Mouse (Mus musculus): ENCODE measurements around the gene Eln. TPM values are rescaled to one million over a fixed set of nuclear protein-coding genes. Genes with fewer than 3 reads are reported as not detected.

Eln gene
- total RNA-seq (2021) = 10 to 100 TPM; 11.6 to 17.0 TPM

GRCm38 (mm10) chr5:134746890-134747511 lies at the start of gene Eln:
TSS of gene Eln (minus strand) at chr5:134747323.
- peak in 1 of 2 experiments; percentile 21 for DNase-seq (ENCODE audit: low spot score in 2 of 2)
- intact Hi-C loops (cut with DNase I) = loop anchor here (5.0 kb wide), 1 partner anchor 155 kb away; no protein-coding TSS in a partner anchor

GRCm38 (mm10) chr5:134790080-134790995 lies 43.2 kb upstream of the Eln start:
- intact Hi-C loops (cut with DNase I) = no loop called here
- DNase-seq (ENCODE audit: low spot score in 2 of 2) = no peak

DNA sequence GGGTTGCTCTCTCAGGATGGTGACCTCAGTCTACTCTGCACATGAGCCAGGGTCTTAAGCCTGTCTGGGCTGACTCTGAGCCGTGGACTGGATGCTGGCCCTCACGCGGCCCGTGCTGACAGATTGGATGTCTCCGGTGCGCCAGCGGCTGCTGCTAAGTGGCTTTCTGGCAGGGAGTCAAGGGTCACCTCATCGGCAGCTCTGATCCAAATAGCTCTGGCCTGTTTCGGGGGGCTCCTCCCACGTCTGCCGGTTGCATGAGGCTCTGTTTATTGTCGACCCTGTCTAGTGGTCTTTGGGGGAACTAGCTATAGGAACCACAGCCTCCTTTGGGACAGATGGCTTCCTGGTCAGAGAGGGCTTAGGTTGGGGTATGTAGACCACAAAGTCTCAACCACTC lies 41.1 kb upstream of the Eln start:
- DNase-seq (ENCODE audit: low spot score in 2 of 2) = no peak
- intact Hi-C loops (cut with DNase I) = no loop called here

- no peak for DNase-seq (ENCODE audit: low spot score in 2 of 2)
- intact Hi-C loops (cut with DNase I) = no loop called here
Measured at GRCm38 (mm10) chr5:134785691-134786371, 38.7 kb upstream of the Eln start.

DNA sequence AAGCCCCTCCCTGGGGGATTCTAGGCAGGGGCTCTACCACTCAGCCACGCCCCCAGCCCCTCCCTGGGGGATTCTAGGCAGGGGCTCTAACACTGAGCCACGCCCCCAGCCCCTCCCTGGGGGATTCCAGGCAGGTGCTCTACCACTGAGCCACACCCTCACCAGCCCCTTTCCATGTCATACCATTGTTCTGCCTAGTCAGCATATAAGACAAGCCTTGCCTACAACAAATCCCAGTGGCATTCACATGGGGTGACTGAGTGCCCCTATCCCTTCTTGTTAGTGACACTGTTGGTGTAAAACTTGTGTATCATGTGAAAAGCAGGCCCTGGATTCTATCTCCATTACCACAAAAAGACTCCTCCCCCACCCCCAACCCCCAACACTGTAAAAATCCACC lies 36.7 kb upstream of the Eln start:
- intact Hi-C loops (cut with DNase I) = no loop called here
- no peak for DNase-seq (ENCODE audit: low spot score in 2 of 2)

DNA sequence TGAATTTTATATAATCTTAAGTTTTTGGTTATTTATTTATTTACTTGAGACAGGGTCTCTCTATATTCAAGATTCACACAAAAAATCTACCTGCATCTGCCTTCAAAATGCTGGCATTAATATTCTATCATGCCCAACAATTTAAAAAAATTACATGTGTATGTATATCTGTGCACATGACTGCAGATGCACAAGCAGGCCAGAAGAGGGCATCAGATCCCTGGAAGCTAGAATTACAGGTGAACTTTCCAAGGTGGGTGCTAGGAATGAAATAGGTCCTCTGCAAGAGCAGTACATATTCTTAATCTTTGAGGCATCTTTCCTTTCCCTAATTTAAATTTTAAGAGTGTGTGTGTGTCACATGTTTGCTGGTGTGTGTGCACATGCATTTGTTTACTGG lies 33.8 kb upstream of the Eln start:
- no peak for DNase-seq (ENCODE audit: low spot score in 2 of 2)
- intact Hi-C loops (cut with DNase I) = no loop called here

DNA sequence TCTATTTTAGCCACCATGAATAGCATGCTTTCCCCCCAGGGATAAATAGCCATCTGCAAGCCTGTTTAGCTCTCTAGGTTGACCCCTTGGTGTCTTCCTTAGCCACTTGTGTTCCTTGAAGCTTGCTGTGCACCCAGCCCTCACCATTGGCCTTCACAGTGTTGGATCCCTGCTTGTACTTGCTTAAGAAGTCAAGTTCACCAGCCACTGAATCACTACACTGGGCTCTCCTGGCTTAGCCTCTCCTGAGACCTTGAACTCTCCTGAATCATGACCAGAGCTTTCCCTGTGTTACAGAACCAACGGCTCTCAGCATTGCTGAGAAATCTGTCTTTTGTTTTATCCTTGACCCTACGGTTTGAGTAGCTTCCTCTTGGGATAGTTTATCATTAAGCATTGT lies 33.0 kb upstream of the Eln start:
- DNase-seq (ENCODE audit: low spot score in 2 of 2) = no peak
- intact Hi-C loops (cut with DNase I) = no loop called here

DNA sequence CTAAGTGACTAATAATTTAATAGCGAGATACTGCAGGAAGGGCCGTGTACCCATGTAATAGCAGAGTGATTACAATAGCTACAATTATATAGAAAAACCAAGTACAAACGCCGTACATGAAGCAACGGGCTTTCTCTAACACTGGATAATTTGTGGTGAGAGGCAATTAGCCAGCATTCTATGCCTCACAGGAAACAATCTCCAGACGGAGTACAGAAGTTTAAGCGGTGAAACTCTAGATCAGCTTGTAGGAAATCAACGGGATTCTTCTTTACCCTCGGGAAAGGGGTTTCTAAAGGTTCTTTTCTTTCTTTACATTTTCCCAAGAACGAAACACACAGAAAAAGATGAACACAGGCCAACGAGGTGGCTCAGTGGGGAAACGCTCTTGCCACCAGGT lies 29.4 kb upstream of the Eln start:
- no peak for DNase-seq (ENCODE audit: low spot score in 2 of 2)
- intact Hi-C loops (cut with DNase I) = no loop called here

- DNase-seq (ENCODE audit: low spot score in 2 of 2) = no peak
- intact Hi-C loops (cut with DNase I) = no loop called here
Measured at GRCm38 (mm10) chr5:134772522-134772921, 25.4 kb upstream of the Eln start.

DNA sequence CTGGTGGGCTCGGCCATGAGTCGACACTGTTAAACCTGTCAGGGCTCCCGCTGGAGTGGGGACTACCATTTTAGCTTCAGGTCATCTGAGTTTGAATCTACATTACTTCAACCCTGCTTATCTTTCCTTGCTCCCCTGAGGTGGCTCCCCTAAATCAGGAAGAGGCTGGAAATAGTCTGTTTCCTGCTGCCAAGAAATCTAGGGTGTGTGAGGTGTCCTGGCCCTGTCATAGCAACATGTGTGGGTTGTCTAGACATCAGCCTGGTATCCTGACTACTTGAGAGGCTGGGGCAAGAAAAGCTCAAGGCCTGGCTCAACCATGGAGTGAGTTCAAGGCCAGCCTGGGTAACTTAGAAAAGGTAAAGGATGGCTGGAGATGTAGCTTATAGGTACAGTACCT lies 24.6 kb upstream of the Eln start:
- no peak for DNase-seq (ENCODE audit: low spot score in 2 of 2)
- intact Hi-C loops (cut with DNase I) = no loop called here

- no peak for DNase-seq (ENCODE audit: low spot score in 2 of 2)
- intact Hi-C loops (cut with DNase I) = no loop called here
Measured at GRCm38 (mm10) chr5:134769181-134769580, 22.1 kb upstream of the Eln start.

- intact Hi-C loops (cut with DNase I) = no loop called here
- DNase-seq (ENCODE audit: low spot score in 2 of 2) = no peak
Measured at GRCm38 (mm10) chr5:134765441-134765840, 18.3 kb upstream of the Eln start.

GRCm38 (mm10) chr5:134763326-134763725 lies 16.2 kb upstream of the Eln start:
- intact Hi-C loops (cut with DNase I) = no loop called here
- no peak for DNase-seq (ENCODE audit: low spot score in 2 of 2)

DNA sequence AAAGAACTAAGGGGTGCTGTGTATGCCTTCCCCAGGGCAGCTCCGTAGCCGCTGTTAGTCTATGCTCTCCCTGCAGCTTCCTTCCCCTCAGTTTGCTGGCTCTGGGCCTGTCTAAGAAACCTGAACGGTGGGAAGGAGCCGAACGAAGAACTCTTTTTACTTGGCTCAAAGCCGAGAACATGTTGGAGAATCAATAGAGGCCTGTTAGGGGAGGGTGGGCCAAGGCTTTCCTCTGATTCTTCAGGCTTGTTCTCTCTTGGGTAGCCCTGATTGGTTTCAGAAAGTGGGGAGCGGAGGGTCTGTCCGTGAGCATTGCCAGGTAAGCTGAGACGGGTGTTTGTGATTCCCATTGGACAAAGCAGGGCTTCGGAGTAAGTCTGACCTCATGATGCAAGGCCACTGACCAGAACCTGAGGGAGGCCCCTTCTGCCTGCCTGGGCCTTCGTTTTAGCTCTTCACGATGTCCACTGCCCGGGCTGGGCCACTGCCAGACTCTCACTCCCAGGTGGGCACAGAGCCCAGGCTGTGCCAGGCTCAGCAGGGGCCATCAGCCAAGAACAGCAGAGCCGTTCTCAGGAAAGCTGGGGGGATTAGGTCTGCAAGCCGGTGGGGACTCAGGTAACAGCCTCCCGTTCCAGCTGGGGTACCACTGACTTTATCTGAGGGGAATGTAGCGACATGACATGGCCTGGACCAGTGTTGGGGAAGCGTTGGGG lies 14.4 kb upstream of the Eln start:
- no peak for DNase-seq (ENCODE audit: low spot score in 2 of 2)
- intact Hi-C loops (cut with DNase I) = no loop called here

DNA sequence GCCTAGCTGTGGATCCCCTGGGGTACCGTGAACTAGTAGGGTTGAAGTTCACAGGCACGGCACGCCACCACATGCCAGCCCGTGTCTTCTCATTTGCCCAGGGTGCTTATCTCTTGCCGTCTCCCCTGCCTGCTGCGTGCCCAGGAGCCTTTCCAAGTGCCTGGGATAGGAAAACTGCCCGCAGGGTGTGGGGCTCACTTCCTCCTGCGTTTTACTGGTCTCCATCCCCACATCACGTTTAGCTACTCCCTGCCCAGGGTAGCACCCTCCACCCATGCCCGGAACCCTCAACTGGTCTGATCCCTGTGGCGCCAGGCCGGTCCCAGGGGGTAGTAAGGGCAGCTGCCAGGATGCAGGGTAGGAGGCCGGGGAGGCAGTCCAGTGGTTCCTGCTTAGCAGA lies 8.9 kb upstream of the Eln start:
- DNase-seq (ENCODE audit: low spot score in 2 of 2) = no peak
- intact Hi-C loops (cut with DNase I) = no loop called here

DNA sequence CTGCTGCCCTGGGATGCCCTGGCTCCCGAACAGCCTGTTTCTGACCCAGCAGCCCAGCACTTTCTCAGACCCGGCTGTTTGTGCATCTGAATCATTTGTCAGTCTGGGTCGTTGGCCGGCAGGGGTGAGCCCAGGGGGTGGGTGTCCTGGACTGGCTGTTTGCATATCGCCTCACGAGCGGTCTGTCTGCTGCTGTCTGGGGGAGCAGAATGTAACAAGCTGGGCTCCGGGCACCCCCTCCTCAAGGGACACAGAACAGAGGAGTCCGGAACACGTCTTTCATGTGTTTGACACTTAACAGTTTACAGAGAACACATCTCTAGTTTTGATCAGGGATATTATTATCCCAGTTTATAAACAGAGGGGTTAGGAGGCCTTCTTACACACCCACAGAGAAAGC lies 7.0 kb upstream of the Eln start:
- intact Hi-C loops (cut with DNase I) = no loop called here
- no peak for DNase-seq (ENCODE audit: low spot score in 2 of 2)

DNA sequence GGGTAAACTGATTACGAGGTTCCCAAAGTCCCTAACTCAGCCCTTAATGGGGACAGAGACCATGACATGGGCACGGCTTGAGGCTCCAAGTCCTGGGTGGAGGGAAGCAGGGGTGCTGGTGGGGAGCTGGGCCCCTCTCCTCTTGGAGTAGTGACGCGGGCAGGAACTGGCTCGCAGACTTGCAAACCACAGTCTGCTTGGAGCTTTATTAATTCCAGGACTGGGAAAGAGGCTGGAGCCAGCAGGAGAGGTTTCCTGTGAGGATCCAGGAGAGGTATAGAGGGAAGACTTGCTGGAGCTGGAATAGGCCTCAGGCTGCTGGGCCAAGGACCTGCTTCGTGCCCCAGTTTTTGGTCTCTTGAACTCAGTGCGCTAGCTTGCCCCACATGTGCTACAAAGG lies 3.3 kb upstream of the Eln start:
- no peak for DNase-seq (ENCODE audit: low spot score in 2 of 2)
- intact Hi-C loops (cut with DNase I) = no loop called here

GRCm38 (mm10) chr5:134747947-134748618 lies 960 bp upstream of the Eln start:
- DNase-seq (ENCODE audit: low spot score in 2 of 2) = peak; percentile 33 to 60
- intact Hi-C loops (cut with DNase I) = loop anchor here (5.0 kb wide), 1 partner anchor 154 kb away; no protein-coding TSS in a partner anchor

GRCm38 (mm10) chr5:134747512-134747893 lies 380 bp upstream of the Eln start:
- intact Hi-C loops (cut with DNase I) = loop anchor here (5.0 kb wide), 1 partner anchor 155 kb away; no protein-coding TSS in a partner anchor
- DNase-seq (ENCODE audit: low spot score in 2 of 2) = peak; percentile 47 to 57

Data from left cerebral cortex, postnatal 36 days (tissue).